Mouse (Mus musculus): Measurements from ENCODE around the gene Got1. TPM values are rescaled to one million over a fixed set of nuclear protein-coding genes. Genes with fewer than 3 reads are reported as not detected.
A peak's percentile ranks its signal among the peaks of the same experiment; 100 is the strongest.

The Got1 gene
- total RNA-seq (2022), result 100 to 1,000 TPM; 346 to 399 (median 369) TPM

DNA sequence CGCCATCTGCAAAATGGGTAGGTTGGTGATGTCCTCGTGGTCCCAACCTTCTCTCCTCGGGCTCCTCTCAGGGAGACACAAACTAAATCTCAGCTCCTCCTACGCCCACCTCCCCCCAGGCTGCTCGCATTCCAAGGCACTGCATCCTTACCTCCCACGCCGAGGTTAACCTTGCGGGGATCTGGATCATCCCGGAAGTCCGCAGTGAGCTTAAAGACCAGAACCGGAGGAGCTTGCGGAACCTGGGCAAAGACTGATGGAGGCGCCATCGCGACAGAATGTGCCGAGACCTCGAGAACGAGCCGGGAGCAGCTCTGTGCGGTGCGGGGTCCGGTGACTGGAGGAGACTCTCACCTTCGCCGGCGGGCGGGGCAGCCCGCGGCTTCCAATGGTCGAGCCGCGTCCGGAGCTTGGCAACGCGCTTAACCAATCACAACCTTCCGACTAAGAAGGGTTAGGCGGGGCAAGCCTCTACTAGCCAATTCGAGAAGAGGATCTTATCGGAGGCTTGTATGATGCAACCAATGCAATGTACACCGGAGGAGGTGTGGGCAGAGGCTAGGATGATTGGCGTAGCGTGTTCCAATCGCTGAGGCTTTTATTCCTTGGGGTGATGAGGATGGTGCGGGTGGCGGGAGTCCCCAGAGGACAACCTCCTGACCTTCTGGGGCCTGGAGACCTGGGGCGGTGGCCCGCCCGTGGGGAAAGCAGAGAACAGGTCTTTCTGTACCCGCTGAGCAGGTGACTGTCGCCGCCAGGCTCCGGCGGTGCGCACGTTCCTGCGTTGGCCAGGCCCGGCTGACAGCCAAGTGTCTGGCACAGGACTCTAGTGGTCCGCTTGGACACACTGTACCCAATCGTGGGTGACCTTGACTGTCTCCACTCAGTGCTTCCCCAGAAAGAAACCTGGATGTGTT lies at the start of gene Got1:
Gene Got1, minus strand, starts transcription at position 419 of the 917 bp plus-strand sequence.
- DNase-seq (ENCODE audit: low spot score in 2 of 2), result peak; percentile 97 to 98

DNA sequence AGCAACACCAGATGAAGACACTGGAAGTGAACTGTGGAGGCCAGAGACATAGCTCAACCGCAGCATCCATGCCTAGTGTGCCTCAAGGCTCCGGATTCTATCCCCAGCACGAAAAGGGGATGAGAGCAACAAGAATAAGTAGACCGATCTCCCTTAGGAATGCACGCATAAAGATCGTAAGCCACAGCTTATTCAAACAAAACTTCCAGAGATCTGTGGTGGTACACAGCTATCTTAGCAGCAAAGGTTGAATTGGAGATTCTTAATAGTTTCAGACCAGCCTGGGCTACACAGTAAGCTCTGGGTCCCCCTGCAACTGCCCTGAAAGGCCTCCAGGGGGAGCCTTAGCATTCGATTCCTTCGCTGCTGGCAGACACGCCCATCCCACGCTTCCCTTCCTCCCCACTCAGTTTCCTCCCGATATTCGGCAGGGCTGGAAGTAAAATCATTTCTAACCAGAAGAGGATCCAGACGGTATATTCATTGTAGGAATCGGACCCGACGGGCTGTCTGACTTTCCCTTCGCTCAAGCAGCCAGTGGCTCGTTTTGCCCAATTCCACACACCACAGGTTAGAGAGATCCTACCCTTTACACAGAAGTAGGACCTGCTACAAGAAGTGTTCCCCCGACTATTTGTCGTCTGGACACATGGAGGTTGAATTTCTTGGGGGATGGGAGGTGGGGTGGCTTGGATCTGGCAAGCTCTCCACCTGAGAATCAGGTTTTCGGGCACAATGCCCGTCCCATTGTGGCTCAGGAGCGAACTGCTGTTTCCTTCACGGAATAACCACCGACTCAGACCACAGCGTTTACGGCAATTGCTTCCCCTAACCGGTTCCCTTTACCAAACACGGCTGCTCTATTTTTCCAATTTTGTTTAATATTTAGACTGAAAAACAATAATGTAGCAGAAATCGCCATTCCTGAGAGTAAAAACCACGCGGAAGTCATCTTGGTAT lies 46.7 kb upstream of the Got1 start:
- DNase-seq (ENCODE audit: low spot score in 2 of 2), result peak; percentile 12 to 38

DNA sequence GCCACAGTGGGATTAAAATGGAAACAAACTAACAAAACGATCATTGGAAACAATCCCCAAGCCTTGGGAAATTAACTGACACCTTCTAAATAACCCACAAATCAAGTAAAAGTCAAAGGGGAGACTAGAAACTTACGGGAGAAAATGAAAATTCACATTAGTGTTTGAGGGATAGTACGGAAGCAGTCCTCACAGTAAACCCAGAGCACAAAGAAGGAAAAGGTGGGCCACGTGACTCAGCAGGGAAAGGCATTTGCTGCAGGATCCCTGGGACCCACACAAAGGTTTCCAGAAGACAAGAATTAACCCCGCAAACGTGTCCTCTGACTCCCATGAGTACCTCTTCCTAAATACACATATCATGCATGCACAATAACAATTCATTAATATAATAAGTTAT lies 44.7 kb upstream of the Got1 start:
- DNase-seq (ENCODE audit: low spot score in 2 of 2), result no peak

DNA sequence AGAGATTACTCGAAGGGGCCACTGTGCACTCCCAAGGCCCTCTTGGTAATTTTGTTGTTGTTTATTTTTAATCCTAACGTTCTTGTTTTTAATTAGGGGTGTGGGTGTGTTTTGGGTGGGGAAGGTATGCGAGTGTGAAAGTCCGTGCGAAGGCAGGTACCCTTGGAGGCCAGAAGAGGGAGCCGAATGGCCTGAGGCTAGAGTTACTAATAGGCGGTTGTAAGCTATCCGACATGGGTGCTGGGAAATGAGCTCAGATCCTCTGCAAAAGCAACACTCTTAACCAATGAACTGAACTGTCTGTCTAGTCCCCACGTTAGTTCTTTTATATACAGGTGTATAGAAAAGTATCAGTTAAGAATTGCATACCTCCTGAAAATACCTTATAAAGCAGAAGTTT lies 43.9 kb upstream of the Got1 start:
- no peak for DNase-seq (ENCODE audit: low spot score in 2 of 2)

DNA sequence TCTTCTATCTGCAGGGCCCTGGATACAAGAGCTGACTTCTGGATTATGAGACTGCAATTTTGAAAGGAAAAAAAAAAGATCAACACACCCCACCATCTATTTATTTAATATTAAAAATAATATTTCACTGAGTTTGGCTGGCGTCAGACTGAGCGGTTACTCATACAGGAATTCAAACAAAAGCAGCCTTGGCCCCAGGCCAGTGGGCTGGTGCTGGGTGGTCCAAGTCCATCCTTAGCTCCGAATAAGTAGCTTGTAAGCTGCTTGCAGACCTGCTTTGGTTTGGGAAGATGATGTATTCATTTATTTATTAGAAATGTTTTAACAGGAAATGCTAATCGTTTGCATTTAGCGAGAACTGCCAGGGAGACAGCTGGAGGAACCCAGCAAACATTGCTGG lies 38.8 kb upstream of the Got1 start:
- no peak for DNase-seq (ENCODE audit: low spot score in 2 of 2)

DNA sequence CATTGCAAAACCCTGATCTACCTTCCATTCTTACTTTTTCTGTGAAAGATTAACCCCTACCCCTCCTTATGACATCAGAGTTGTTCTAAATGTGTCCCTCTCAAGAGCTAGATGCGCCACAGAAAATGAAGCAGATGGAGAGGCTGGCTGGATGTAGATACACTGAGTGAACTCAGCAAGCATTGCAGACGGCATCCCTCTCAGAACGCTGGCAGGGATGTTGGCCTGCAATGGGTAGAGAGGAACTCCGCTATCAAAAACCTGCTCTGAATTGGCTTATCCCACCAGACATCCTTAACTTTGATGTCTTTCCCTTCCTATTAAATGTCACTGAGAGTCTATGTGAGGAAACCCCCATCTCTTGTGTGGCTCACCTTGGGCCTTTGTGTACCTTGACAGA lies 37.4 kb upstream of the Got1 start:
- DNase-seq (ENCODE audit: low spot score in 2 of 2), result no peak

DNA sequence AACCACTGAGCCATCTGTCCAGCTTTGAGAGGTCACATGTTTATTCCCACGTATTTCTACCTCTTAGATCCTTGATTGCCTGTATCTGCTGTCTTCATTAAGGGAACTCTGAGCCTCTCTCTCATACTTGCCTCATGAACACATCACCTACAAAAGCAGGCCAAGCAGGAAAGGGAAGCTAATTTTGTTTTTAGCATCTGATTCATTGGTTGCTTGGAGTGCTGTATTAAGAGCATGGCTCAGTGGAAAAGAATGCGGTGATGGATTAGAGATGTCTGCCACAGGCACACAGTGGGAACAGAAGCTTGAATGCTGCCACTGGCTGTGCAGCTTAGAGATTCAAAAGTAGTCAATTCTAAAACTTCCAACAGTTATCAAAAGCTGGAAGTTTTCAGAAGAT lies 35.8 kb upstream of the Got1 start:
- DNase-seq (ENCODE audit: low spot score in 2 of 2), result no peak

DNA sequence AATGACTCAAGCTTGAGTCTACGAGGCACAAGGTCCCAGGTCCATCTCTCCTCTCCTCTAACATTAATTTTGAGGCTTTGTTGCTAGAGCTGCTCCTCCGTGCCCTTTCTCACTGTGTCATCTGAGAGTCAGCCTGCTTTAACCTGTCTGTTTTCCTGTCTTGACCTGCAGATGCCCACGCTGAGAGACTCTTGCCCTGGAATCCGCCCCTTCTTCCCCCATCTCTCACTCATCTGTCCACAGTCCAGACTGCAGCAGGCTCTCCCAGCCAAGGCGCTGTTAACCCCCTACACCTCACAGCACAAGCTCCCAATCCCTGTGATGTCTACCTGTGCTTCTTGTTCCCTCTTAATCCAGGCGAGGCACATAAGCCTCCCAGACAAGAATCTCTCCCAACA lies 27.1 kb upstream of the Got1 start:
- DNase-seq (ENCODE audit: low spot score in 2 of 2), result no peak

DNA sequence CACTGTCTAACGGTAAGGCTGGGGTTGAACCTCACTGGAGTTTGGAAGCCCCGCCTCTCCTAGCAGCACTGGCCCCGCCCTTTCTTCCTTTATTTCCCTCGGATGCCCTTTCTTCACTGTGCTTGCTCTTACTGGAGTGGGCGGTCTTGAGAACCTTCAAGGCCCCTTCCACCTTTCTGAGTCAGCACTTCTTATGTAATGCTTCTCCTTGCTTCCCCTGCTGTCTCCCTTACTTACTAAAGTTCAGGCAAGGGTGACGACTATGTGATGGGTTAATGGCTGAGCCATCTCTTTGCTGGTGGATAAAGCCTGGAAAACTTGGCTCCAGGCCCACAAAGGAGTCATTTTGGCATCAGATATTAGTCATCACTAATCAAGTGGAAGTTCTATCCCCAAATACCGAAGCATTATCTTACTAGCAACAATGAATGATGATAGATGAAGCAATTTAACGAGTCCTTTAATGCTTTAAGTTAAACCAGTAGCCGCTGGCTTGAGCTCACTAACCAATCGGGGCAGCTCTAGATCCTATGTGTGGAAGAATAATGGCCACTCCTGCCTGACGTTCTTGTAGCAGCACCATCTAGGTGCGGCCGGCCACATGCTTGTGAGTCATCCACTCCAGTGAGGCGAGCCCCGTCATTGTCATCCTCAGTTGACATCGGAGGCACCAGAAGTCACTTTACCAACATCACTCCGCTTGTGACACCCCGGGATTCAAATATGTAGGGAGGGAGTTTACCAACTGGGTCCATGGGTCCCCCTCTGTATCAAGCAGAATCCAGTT lies 26.5 kb upstream of the Got1 start:
- DNase-seq (ENCODE audit: low spot score in 2 of 2), result no peak

DNA sequence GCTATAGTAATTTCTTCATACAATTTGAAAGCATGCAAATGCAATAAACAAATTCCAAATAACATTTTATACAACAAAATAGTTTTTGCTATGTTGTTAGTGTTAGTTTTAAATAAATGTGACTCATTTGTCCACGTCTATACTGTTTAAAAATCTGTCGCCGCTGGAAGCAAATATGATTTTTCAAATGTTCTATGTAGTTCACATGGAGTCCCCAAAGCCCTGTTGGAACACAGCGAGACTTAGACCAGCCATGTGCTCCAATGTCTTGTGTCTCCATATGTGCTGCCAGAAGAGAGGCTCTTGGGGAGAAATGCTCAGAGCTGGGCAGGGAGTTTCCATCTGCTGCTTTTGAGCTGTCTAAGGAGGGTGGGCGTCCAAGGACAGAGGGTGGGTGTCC lies 23.7 kb upstream of the Got1 start:
- DNase-seq (ENCODE audit: low spot score in 2 of 2), result no peak

DNA sequence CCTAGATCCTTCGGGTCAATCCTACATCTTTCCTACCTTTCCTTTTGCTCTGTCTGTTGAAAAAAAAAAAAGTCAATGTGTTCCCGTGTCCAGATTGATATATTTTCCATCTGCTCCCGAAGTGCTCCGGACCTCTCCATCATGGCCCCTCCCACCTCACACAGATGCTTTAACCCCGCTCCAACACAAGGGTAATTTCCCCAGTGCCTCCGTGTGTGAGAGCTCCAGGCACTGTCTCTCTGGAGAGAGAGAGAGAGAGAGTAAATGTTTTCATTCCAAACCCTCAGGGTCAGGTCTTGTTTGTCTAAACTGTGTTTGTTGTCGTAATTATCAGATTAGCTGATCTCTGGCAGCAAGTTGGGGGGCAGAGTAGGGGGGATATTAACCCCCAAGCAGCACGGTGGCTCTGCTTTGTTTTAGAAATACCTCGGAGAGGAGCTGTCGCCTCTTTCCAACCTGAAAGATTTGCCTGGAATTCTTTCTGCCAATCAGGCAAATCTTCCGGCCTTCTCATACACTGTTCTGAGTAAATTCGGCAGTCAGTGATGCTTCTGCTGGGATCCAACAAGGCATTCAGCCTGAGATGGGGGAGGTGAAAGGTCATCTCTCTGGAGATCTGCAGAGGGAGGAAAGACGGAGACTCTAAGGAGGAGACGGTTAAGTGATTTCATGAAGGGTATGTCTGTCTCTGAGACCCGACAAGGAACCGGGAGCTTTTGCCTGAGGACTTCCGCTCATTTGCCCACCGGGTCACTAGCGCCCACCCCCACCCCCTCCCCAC lies 22.1 kb upstream of the Got1 start:
- no peak for DNase-seq (ENCODE audit: low spot score in 2 of 2)

DNA sequence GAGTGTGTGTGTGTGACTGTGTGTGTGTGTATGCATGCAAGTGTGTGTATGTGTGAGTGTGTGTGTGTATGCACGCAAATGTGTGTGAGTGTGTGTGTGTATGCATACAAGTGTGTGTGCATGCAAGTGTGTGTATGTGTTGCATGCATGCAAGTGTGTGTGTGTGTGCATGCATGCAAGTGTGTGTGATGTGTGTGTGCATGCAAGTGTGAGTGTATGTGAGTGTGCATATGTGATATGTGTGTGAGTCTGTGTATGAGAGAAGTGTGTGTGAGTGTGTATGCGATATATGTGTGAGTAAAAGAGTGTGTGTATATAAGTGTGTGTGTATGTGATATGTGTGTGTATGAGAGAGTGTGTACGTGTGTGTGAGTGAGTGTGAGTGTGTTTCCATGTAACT lies 11.0 kb upstream of the Got1 start:
- no peak for DNase-seq (ENCODE audit: low spot score in 2 of 2)

DNA sequence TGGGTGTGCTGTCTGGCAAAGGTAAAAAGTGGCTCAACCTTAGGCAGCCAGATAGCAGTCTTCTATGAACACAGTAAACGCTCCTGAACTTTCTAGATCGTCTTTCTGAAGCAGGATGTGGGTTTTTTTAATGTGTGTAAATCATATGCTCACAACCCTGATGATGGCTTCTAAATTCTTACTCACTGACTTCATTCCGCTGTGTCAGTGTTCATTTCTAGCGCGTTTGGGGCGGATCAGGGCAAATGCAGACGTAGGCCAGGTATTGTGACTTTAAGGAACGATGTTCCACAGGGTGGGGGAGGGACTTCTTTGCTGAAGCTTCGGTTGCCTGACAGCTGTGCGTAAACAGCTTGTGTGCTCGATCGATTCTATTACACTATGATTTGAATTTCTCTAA lies 6.5 kb upstream of the Got1 start:
- DNase-seq (ENCODE audit: low spot score in 2 of 2), result no peak

DNA sequence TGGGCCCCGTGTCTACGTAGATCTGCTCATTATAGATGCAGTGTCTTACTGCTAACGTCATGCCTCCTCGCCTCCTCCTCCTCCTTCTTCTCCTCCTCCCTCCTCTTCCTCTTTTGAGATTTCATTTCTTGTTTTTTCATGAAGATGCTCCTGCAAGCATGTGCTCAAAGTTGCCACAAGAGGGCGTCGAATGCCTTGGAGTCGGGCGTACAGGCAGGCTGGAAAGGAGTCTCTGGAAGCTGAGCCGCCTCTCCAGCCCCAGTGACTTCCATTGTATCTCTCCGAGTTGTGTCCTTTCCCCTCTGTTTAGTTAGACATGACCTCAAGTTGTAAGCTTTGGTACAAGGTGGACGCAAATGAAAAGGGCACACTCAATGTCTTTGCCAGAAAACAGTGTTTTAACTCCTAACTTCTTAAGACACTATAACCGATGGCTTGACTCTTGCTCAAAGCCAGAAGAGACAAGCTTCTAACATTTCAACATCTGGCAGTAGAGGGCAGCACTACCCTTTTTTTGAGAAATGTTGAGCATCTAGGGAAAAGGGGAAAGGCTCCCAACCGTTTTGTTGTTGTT lies 5.9 kb upstream of the Got1 start:
- peak; percentile 55 to 66 for DNase-seq (ENCODE audit: low spot score in 2 of 2)

DNA sequence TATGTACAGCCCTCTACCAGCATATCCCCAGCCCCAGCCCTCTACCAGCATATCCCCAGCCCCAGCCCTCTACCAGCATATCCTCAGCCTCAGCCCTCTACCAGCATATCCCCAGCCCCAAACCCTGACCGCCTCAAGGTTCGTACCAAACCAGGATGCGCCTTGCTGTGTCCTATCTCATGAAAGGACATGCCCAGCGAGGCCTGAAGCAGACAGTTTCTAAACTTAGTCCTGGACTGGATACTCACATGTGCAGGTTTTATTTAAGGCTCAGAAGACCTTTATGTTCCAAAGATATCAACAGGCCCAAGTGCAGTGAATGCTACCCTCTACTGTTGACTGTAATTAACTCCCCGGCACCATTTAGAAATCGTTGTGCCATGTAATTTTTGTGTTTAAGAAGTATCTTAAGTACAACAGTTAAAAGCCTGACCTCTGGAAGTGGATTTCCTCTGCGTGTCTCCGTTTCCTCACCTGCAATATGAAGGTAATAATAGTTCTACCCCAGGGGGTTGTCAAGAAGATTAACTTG lies 3.7 kb upstream of the Got1 start:
- DNase-seq (ENCODE audit: low spot score in 2 of 2), result no peak

DNA sequence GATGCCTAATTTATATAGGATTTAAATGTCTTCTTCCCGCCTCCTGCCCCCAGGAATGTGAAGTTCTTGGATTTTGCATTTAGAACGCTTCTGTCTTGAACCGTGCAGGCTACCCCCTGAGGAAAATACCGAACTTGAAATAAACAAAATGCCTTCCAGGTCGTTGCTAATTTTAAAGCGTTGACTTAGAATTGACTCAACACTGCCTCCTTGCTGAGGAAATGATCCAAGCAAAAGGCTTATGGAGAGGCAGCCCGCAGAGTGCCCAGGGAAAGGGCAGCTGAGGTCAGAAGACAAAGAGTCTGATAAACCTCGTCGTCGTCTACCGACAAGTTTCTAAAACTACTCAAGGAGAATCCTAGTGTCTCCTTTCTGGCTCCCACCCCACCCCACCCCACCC lies 2.7 kb upstream of the Got1 start:
- no peak for DNase-seq (ENCODE audit: low spot score in 2 of 2)

DNA sequence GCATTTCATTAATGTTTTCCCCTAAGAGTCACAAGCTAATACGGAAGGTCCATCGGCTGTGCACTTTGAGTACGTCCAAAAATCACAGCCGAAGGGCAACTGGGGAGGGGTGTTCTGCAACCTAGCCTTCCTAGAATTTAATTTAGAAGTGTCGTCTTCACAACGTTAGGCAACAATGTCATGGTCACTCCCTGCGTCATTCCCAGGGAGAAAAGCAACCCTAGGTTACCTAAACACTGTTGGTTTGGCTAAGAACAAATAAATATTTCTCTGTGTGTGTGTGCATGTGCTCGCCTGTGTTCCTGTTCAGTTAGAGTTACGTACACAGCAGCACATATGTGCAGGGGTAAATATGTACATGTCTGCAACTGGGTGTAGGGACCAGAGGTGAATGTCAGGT lies 1.6 kb upstream of the Got1 start:
- DNase-seq (ENCODE audit: low spot score in 2 of 2), result no peak

DNA sequence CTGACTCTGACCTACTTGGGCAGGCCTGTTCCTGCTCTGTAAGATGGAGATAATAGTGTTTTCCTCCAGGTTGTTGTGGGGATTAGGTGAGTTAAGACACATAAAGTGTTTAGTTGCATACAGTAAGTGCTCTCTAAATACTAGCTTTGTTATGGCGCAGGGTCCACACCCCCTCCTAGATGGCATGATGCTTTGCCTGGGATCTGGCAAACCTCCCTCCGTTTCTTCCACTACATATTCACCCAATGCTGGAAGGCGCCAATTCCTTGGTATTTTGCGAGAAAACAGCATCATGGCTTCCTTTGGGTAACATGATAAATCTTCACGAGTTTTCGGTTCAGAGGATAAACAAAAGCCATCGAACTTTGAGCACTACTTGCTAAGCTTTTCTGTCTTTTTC lies 1.2 kb upstream of the Got1 start:
- no peak for DNase-seq (ENCODE audit: low spot score in 2 of 2)

DNA sequence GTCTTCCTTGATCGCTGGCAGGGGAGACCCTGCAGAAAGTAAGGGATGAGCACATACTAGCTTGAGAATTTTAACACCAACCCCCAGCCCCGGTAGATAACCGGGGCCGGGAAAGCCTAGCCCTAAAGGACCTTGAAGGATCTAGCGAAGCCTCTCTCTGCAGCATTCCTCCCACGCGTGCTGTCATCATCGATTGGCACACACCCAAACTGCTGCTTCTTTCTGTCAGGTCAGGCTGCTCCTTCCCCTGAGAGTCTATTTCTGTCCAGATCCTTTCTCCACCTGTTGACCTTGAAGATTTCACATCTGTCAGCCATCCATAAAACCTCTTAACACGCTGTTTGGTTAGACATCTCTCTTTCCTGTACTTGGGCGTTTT lies 688 bp upstream of the Got1 start:
- peak; percentile 47 to 50 for DNase-seq (ENCODE audit: low spot score in 2 of 2)

DNA sequence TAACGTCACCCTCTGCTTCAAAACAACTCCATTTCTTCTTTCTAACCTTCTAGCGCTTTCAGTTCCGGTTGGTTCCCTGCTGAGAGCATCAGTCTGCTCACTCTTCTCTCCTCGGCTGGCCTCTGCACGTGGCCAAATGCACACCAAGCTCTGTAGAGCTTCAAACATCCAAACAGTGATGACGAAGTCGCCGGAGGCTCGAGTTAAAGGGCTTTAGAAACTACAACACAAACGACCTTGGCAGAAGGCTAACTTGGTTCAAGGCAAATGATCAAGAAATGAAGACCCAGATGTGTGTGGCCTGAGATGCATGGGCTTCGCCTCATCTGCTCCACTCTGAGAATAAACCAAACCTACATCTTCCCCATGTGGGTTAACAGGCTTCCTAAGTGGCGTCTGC lies 854 bp downstream of the Got1 start:
- DNase-seq (ENCODE audit: low spot score in 2 of 2), result no peak

Measured in layer of hippocampus, adult 8-10 months (tissue).